Mouse (Mus musculus) heart, adult 9 months (tissue): ENCODE results near the gene Cd160.

Experiments
- DNase-seq, 2 experiments: peaks; one replicate each; pipeline ENCODE4 v3.0.0; 2022; ENCODE audit warnings: low spot score in 2 of 2

The Cd160 gene

GRCm38 (mm10) chr3:96828308-96828864 is 765 bp downstream of the Cd160 start:
- DNase-seq, result no peak

- no peak for DNase-seq
Measured at GRCm38 (mm10) chr3:96825261-96825660, 3.9 kb downstream of the Cd160 start.

GRCm38 (mm10) chr3:96824614-96825013 is 4.5 kb downstream of the Cd160 start:
- no peak for DNase-seq

GRCm38 (mm10) chr3:96823701-96824100 is 5.5 kb downstream of the Cd160 start:
- DNase-seq, result no peak

GRCm38 (mm10) chr3:96821581-96821980 is 7.6 kb downstream of the Cd160 start:
- DNase-seq, result no peak

- no peak for DNase-seq
Measured at GRCm38 (mm10) chr3:96820116-96820915, 8.8 kb downstream of the Cd160 start.

- no peak for DNase-seq
Measured at GRCm38 (mm10) chr3:96814342-96814741, 14.8 kb downstream of the Cd160 start.

GRCm38 (mm10) chr3:96813591-96814244 is 15.4 kb downstream of the Cd160 start:
- DNase-seq, result no peak

- peak; percentile 34 to 47 for DNase-seq
Measured at GRCm38 (mm10) chr3:96813106-96813505, 16.0 kb downstream of the Cd160 start.

- DNase-seq, result peak; percentile 35 to 62
Measured at GRCm38 (mm10) chr3:96812395-96813091, 16.6 kb downstream of the Cd160 start.

- DNase-seq, result peak in 1 of 2 experiments; percentile 13
Measured at GRCm38 (mm10) chr3:96811232-96811631, 17.9 kb downstream of the Cd160 start.

GRCm38 (mm10) chr3:96808651-96809050 is 20.5 kb downstream of the Cd160 start:
- DNase-seq, result no peak

GRCm38 (mm10) chr3:96808136-96808535 is 21.0 kb downstream of the Cd160 start:
- no peak for DNase-seq

GRCm38 (mm10) chr3:96802214-96802613 is 26.9 kb downstream of the Cd160 start:
- no peak for DNase-seq

- DNase-seq, result no peak
Measured at GRCm38 (mm10) chr3:96800254-96800653, 28.9 kb downstream of the Cd160 start.

GRCm38 (mm10) chr3:96788506-96788905 is 40.6 kb downstream of the Cd160 start:
- peak in 1 of 2 experiments; percentile 23 for DNase-seq

- DNase-seq, result no peak
Measured at GRCm38 (mm10) chr3:96787784-96788183, 41.4 kb downstream of the Cd160 start.

- DNase-seq, result no peak
Measured at GRCm38 (mm10) chr3:96782236-96782635, 46.9 kb downstream of the Cd160 start.

- no peak for DNase-seq
Measured at GRCm38 (mm10) chr3:96777120-96777519, 52.0 kb downstream of the Cd160 start.

GRCm38 (mm10) chr3:96772949-96773348 is 56.2 kb downstream of the Cd160 start:
- DNase-seq, result peak in 1 of 2 experiments; percentile 10

- DNase-seq, result no peak
Measured at GRCm38 (mm10) chr3:96769971-96770370, 59.2 kb downstream of the Cd160 start.

GRCm38 (mm10) chr3:96764528-96764927 is 64.6 kb downstream of the Cd160 start:
- no peak for DNase-seq
